Mouse (Mus musculus): ENCODE data around the gene Lypd3. TPM values are rescaled to one million over a fixed set of nuclear protein-coding genes. Genes with fewer than 3 reads are reported as not detected.
"Not testable (repeated sequence)": the region's sequence is repeated elsewhere in the genome, so short reads cannot be mapped to it uniquely, and the experiment has no call there.

The Lypd3 gene
- total RNA-seq, 2 experiments from 2014 or later, result not detected

DNA sequence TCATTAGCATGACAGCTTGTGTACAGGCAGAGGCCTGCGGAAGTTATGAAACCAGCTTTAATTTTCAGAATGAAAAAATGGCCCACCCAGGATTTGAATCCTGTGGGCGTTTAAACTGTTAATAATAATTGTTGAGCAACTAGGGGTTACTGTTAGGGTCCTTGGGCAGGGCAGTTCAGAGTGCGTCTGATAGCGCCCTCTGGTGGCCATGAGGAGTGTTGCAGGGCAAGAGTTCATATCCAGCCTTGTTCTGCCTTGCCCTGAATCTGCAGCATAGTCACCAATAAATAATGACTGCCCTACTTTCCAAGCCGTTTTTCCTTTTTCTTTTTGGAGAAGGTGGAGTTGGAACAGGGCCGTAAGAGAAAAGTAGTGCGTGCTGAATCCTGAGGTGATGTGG lies 17.3 kb downstream of the Lypd3 start:
- intact Hi-C loops (cut with DNase I), result loop anchor here (1.0 kb wide), 1 partner anchor 52 kb away; no protein-coding TSS in a partner anchor

DNA sequence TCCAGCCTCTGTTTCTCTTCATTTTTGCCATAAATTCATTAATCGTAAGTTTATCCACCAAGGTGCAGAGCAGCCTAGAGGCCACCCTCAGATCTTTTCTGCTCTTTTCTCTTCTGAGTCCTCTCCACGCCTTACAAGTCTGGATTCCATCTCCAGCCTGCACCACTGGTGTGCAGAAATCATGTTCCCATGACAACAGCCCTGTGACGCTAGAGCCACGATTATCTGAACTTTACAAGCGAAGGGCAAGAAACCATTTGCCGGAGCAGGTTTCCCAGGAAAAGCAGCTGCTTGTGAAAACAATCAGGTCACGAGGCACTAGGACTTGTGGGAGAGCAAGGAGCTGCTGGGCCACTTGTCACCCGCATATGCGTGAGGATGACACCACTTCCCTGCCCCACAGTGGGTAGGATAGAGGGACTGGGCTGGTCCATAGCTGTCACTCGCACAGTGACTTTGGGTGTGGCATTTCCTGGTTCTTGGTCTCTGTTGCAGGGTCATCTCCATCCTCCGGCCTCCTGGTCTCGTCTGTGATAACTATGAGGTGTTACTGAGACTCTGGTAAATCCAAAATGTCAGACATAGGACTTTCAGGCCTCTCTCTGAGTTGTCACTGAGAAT lies 23.5 kb downstream of the Lypd3 start:
- intact Hi-C loops (cut with DNase I), result loop anchor here (5.0 kb wide), 1 partner anchor 128 kb away; the partner anchor contains the start of gene Irgq
- DNase-seq, result no peak

More for the DNA sequence above, 17.3 kb downstream of the Lypd3 start:
- peak; percentile 60 to 71 for DNase-seq

DNA sequence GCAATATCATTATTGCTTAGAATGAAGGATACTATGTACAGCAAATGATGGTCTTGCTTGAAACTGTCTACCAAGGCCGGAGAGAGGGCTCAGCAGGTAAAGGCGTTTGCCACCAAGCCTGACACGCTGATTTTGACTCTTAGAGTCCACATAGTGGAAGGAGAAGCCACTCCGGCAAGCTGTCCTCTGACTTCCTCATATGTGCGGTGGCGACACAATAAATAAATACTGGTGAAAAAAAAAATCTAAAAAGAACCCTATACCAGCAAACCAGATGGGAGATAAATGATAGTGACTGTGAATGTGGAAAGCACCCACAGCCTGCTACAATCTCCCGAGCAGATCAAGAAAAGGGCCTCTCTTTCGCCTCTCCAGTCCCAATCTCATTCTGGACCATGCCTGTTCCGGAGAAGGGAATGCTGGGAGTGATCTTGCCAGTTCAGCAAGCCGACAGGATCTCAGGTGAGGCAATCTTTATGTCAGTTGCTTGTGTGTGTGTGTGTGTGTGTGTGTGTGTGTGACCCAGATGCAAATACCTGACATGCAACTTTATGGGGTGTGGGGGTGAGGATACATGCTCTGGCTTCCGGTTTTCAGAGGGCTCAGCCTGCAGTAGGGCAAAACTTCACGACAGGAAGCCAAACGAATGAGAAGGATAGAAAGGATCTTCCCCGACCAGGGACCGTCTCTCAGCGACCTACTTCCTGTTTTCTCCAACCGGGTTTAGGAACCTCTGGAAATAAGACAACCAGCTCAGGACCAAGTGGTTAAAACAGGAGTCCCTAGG lies 25.0 kb downstream of the Lypd3 start:
- intact Hi-C loops (cut with DNase I), result loop anchor here (5.0 kb wide), 1 partner anchor 129 kb away; the partner anchor contains the start of gene Irgq
- DNase-seq, result no peak

DNA sequence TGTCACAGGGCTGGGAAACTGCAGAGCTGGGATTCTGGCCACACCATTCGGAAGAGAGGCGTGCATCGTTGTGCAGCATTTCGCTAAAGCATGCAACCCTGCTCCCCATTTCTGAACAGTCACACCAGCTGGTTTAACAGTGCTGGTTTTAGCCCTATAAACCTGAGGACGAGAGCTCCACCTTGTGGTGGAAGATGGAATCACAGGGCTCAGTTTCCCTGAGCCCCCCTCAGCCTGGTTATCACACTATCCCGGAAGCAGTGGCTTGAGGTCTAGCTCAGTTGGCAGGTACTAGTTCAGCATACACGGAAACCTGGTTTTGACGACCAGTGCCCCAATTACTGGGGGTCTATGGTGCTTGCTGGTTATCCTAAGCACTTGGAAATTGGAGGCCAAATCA lies 26.2 kb downstream of the Lypd3 start:
- intact Hi-C loops (cut with DNase I), result loop anchor here (2.0 to 5.0 kb wide), 3 partner anchors 62 to 188 kb away; partner anchors contain the start of gene Irgq
- DNase-seq, result peak; percentile 58 to 77

- no peak for DNase-seq
- intact Hi-C loops (cut with DNase I), result loop anchor here (5.0 kb wide), 1 partner anchor 132 kb away; the partner anchor contains the start of gene Irgq
Measured at GRCm38 (mm10) chr7:24664301-24664700, 28.0 kb downstream of the Lypd3 start.

GRCm38 (mm10) chr7:24664959-24665358 lies 28.6 kb downstream of the Lypd3 start:
- no peak for DNase-seq

DNA sequence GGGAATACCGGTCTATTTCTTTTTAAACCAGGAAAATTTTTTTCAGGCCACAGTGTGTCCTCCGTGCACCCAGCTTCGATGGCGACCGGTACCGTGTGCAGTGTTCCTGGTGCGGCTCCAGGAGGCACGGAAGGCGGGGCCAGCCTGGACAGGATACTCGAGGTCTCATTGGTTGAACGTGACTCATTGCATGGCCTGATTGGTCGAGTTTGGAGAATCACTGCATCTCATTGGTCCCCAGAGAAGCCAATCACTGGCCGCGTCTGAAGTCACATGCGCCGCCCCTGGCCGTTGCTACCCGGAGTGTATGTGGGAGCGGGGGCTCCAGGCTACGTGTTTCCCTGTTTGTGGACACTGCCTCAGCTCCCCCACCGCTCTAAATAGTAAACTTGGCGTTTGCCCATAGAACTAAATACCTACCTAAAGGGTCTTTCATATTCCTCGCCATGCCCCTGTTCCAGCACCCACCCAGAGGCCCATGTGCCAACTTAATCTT lies 35.6 kb downstream of the Lypd3 start:
- no peak for DNase-seq
- intact Hi-C loops (cut with DNase I), result loop anchor here (5.0 kb wide), 1 partner anchor 65 kb away; no protein-coding TSS in a partner anchor

More at GRCm38 (mm10) chr7:24664959-24665358, 28.6 kb downstream of the Lypd3 start:
- intact Hi-C loops (cut with DNase I), result loop anchor here (5.0 kb wide), 1 partner anchor 133 kb away; the partner anchor contains the start of gene Irgq

DNA sequence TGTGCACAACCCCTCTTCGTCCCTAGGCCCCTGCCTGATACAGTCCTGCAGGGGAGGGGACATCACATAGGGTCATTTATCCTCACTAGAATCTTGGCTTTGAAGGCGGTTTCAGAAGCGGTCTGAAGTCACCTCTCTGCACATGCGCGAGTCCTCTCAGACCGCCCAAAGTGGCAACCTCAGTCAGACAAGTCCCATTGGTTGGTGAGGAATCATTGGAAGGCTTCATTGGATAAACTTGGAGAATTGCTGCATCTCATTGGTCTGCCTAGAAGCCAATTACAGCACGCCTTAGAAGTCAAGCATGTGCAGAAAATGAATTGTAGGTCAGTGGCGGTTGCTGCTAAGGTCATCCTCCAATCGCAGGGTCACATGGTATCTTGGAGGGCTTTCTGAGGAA lies 40.2 kb downstream of the Lypd3 start, which contains the start of gene Tex101:
Gene Tex101 (minus strand): TSS at position 101 of the 400 bp plus-strand sequence.
- intact Hi-C loops (cut with DNase I), result no loop called here
- no peak for DNase-seq

- DNase-seq; intact Hi-C loops (cut with DNase I): not testable (repeated sequence)
Measured at GRCm38 (mm10) chr7:24684121-24684520, 47.8 kb downstream of the Lypd3 start.

DNA sequence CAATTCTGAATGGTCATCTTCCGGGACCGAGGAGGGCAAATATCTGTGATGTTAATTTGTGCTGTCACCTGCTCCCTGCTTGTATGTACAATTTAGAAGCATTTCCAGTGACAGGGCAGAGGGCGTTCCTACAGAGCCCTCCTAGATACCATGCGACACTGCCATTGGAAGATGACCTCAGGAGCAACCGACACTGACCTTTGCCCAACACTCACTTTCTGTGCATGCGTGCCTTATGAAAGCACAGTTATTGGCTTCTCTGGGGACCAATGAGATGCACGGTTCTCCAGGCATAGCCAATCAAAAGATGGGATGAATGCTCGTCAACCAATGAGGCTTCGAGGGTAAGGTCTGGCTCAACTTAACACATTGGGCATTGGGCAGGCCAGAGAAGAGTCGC lies 51.2 kb downstream of the Lypd3 start:
- DNase-seq; intact Hi-C loops (cut with DNase I): not testable (repeated sequence)

Other genes starting within 250 kb of the Lypd3 start
- 1 to 10 TPM; 7.1 to 9.6 TPM for gene Smg9, start 236.9 kb upstream of the Lypd3 start, total RNA-seq (2021)
- not detected for gene Irgc1, start 184.3 kb upstream of the Lypd3 start, total RNA-seq (2021)
- 1 to 10 TPM; 1.9 to 3.3 TPM for gene Plaur, start 174.1 kb upstream of the Lypd3 start, total RNA-seq (2021)
- 10 to 100 TPM; 13.1 to 13.6 TPM for gene Cadm4, start 154.5 kb upstream of the Lypd3 start, total RNA-seq (2021)
- 10 to 100 TPM; 11.5 to 13.8 TPM for gene Zfp428, start 129.5 kb upstream of the Lypd3 start, total RNA-seq (2021)
- not detected for gene AC161166.1, start 124.1 kb upstream of the Lypd3 start, total RNA-seq (2021)
- 10 to 100 TPM; 16.4 to 16.5 TPM for gene Irgq, start 105.9 kb upstream of the Lypd3 start, total RNA-seq (2021)
- gene Pinlyp, start 90.4 kb upstream of the Lypd3 start, total RNA-seq (2021), result not detected
- gene Xrcc1, start 90.3 kb upstream of the Lypd3 start, total RNA-seq (2021), result 10 to 100 TPM; 26.9 to 27.4 TPM
- gene Ethe1, start 49.0 kb upstream of the Lypd3 start, total RNA-seq (2021), result 10 to 100 TPM; 52.9 to 56.5 TPM
- under 1 TPM; 0.08 to 0.11 TPM for gene Zfp575, start 48.9 kb upstream of the Lypd3 start, total RNA-seq (2021)
- under 1 TPM; 0.36 to 0.89 TPM for gene Phldb3, start 25.8 kb upstream of the Lypd3 start, total RNA-seq (2021)
- gene Tex101, start 40.1 kb downstream of the Lypd3 start, total RNA-seq (2021), result not detected
- not detected for gene BC049730, start 72.7 kb downstream of the Lypd3 start, total RNA-seq (2021)
- gene Gm4763, start 90.4 kb downstream of the Lypd3 start, total RNA-seq (2021), result not detected
- under 1 TPM in 1 of 2 experiments, not detected in 1; 0.17 TPM for gene Cd177, start 123.8 kb downstream of the Lypd3 start, total RNA-seq (2021)
- gene Ceacam10, start 140.7 kb downstream of the Lypd3 start, total RNA-seq (2021), result not detected
- gene Gm9844, start 225.7 kb downstream of the Lypd3 start, total RNA-seq (2021), result not detected
- not detected for gene Lypd4, start 233.4 kb downstream of the Lypd3 start, total RNA-seq (2021)
- gene Dmrtc2, start 233.5 kb downstream of the Lypd3 start, total RNA-seq (2021), result not detected
- 100 to 1,000 TPM; 514 to 531 TPM for gene Rps19, start 247.8 kb downstream of the Lypd3 start, total RNA-seq (2021)